Mouse (Mus musculus) stomach, postnatal 0 days (tissue): ENCODE data around the gene Cux2.

Experiments used
- CTCF ChIP-seq: IDR thresholded peaks from 2 replicates; pipeline ENCODE4 v1.5.1; 2016; ENCODE audit warnings: antibody characterized with exemption, low read depth, mild to moderate bottlenecking, moderate library complexity
- EP300 ChIP-seq: optimal IDR thresholded peaks from 2 replicates; pipeline ENCODE3; 2016; ENCODE audit warnings: antibody characterized with exemption

DNA sequence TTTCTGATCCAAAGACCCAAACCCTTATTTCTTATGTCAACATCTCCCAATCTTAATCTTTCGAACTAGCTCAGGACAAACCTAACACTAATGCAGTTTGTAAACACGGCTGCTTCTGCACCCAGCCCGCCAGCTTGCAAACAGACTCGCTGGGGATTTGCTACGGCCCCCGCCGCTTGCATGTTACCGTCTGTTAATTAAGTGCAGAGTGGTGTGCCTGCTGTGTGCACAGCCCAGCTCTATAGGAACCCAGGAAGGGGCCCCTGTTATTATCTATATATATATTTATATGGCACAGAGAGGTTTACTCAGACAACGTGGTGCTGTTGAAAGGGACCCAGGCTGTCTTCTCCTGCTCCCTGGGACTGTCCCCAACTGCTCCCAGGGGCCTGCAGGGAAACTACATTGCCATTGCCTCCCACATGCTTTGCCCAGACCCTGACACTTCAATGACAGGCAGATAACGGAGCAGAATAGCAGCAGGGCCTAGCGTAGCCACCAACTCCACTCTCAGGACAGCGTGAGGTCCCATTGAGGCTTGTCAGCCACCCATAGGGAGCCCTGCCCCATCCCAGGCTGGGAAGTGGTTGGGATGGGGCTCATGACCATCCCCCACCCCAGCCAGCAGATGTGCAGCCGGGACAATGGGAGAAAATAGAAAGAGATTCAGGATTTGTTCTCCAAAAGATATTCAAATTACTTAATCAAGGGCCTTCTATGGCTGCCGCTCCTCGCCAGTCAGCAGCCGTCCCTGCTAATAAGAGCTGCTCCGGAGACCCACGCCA is 111.6 kb downstream of the Cux2 start:
- TF ChIP-seq CTCF (no peak), EP300 (no peak)
